Mouse (Mus musculus) liver, embryonic 14.5 days (tissue): ENCODE data around the gene Scgn.

Experiments
- CTCF ChIP-seq: IDR thresholded peaks from 2 replicates; pipeline ENCODE4 v1.5.1; 2016; ENCODE audit warnings: antibody characterized with exemption, low read depth, control low read depth
- EP300 ChIP-seq: IDR thresholded peaks from 2 replicates; pipeline ENCODE4 v1.6.1; 2016; ENCODE audit warnings: antibody characterized with exemption, low read depth

DNA sequence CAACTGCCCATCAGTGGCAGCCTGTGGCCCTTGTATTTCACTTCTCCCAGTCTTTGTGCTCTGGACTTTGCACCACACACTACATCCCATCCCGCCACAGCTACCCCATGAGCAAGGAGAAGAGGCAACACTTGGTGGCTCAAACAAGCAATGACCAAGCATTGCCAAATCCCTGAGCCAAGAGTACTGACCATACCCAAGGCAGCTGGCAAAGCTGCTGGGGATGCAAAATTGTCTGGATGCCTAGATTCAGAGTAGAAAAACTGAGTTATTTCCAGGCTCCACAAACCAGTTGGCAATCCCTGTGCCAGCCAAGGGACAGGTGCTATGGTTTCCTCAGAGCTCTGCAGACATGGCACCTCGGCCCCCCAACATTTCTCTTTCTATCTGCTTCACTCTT is 10.1 kb upstream of the Scgn start:
- TF ChIP-seq CTCF (no peak), EP300 (no peak)
